Mouse (Mus musculus): ENCODE measurements around the gene Foxe1. TPM values are rescaled to one million over a fixed set of nuclear protein-coding genes. Genes with fewer than 3 reads are reported as not detected.

Foxe1 gene
- polyA plus RNA-seq, 1 experiment from 2014 or later: 0.08 TPM

DNA sequence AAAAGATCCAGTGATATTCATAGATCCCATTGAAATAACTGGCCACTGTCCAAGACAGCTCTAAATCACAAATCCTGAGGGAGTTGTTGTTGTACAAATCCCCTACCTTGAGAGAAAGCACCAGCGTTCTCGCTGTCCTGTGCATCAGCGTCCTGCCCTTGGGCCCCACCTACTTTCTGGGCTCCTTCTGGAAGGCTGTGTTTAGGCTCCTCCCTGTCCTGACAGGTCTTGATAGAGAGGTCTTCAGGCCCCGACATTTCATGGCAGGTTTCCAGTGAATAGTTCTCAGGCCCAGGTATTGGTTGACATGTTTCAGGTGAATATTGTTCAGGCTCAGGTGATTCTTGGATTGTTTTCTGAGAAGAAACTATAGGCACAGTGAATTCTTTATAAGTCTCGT, 52.3 kb downstream of the Foxe1 start:
- WGBS: 39% methylated on average over 5 of the region's 5 CpGs
- Histone ChIP-seq H3K36me3 (ENCODE audit: control insufficient read depth, insufficient read depth, low read length) (no peaks in the 10 kb centered on the region), H3K27ac (ENCODE audit: low read depth, low read length) (no peak overlapping the region), H3K27me3 (ENCODE audit: control insufficient read depth, insufficient read depth, low read length) (no peaks in the 10 kb centered on the region), H3K9ac (ENCODE audit: low read length) (no peak overlapping the region), H3K9me3 (ENCODE audit: control insufficient read depth, low read length) (no peaks in the 10 kb centered on the region), H3K4me2 (ENCODE audit: low read depth, low read length, severe bottlenecking) (no peak overlapping the region), H3K4me3 (ENCODE audit: low read depth, low read length) (no peak overlapping the region), H3K4me1 (replicated peaks; ENCODE audit: control insufficient read depth, insufficient read depth, low read length) (no peaks in the 10 kb centered on the region)
- no peak for ATAC-seq (replicated peaks; ENCODE audit: low FRiP score)
- no peak for DNase-seq (ENCODE audit: low spot score)

Other genes with a start within 250 kb of the Foxe1 start
- 147 TPM in 2 replicates for gene Ncbp1, start 205.0 kb upstream of the Foxe1 start, polyA plus RNA-seq (2014; fragmentation: Nextera tagmentation; extraction: Ambion mirVana)
- gene Tstd2, start 204.9 kb upstream of the Foxe1 start, polyA plus RNA-seq (2014; fragmentation: Nextera tagmentation; extraction: Ambion mirVana): 45.7 and 53.8 TPM in 2 replicates
- 27.1 and 27.7 TPM in 2 replicates for gene Xpa, start 147.3 kb upstream of the Foxe1 start, polyA plus RNA-seq (2014; fragmentation: Nextera tagmentation; extraction: Ambion mirVana)
- 10.9 and 11.6 TPM in 2 replicates for gene Trmo, start 45.8 kb downstream of the Foxe1 start, polyA plus RNA-seq (2014; fragmentation: Nextera tagmentation; extraction: Ambion mirVana)
- gene Hemgn, start 69.9 kb downstream of the Foxe1 start, polyA plus RNA-seq (2014; fragmentation: Nextera tagmentation; extraction: Ambion mirVana): 19.7 and 21.0 TPM in 2 replicates
- 320 and 324 TPM in 2 replicates for gene Anp32b, start 107.3 kb downstream of the Foxe1 start, polyA plus RNA-seq (2014; fragmentation: Nextera tagmentation; extraction: Ambion mirVana)
- gene Nans, start 145.6 kb downstream of the Foxe1 start, polyA plus RNA-seq (2014; fragmentation: Nextera tagmentation; extraction: Ambion mirVana): 63.8 and 70.8 TPM in 2 replicates
- gene Trim14, start 192.5 kb downstream of the Foxe1 start, polyA plus RNA-seq (2014; fragmentation: Nextera tagmentation; extraction: Ambion mirVana): 0.98 and 2.0 TPM in 2 replicates

Data from forebrain, embryonic 11.5 days (tissue).